Mouse (Mus musculus) mesoderm, embryonic 11.5 days (tissue): ENCODE results near the gene Rsph1.

Experiments used
- DNase-seq: peaks from one replicate; pipeline ENCODE4 v3.0.0-alpha.2; 2012; ENCODE audit warnings: low read depth, low spot score

Rsph1 gene

DNA sequence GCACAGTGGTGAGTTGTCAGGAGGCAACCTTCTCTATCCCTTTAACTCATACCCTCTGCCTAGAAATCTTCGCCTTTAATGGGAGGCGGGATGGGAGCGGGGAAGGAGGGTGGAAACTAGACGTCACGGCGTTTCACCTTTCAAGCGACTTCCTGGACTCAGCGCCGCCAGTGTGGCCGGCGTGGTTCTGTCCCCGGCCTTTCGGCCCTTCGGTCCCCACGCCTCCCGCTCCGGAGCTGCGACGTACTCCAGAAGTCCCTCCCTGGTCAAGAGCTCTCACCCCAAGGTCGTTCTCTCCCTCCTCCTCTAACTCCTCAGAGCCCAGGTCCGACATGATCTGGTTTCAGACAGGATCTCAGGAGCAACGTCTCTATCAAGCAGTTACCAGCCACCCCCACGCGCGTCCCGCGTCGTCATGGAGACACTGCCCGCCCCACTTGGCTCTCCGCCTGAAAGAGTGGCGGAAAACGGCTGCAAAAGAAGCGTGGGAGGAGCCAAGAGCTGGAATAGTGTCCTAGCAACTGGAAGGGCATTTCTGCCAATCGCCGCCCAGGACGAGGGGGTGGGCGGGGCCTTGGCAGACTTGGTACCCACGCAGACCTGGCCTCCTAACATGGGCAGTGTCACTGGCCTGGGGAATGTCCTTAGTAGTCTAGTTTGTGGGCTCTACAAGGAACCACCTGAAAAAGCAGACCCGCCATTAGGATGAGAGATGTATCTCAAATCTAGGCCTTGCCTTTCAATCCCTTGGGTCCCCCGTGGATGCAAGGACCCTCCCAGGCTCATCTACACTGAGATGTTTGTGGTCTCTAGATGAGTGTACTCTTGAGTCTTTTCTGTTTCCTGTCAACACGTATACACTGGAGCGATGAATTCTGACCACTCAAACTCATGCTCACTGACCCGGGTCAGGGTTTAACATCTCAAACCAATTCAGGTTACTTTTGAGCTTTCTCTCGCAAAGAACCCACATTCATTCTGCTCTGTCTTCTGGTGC lies at the start of gene Rsph1:
TSS of gene Rsph1 (minus strand) at position 462 of the 997 bp plus-strand sequence.
- DNase-seq, result peak; percentile 91

GRCm38 (mm10) chr17:31326220-31326852 lies 49.2 kb upstream of the Rsph1 start:
- DNase-seq, result no peak

GRCm38 (mm10) chr17:31325451-31326219 lies 48.5 kb upstream of the Rsph1 start:
- peak; percentile 68 for DNase-seq

DNA sequence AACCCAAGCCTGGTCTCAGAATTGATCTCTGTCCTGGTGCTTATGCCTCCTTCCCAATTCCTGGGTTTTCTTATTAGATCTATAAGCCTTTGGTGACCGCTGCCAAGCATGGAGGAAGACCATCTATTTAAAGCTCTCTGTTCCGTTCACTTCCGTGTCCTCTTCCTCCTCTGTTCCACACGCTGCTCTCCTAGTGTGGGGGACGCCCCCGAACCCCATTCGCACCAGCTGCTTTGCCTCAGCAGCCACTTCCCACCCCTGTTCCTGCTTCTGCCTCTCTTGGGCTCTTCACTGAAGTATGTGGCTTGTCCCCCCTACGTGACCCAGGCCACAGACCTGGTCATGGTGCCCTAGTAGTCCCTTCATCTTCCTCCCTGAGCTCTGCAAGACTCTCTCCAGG lies 47.0 kb upstream of the Rsph1 start:
- DNase-seq, result no peak

DNA sequence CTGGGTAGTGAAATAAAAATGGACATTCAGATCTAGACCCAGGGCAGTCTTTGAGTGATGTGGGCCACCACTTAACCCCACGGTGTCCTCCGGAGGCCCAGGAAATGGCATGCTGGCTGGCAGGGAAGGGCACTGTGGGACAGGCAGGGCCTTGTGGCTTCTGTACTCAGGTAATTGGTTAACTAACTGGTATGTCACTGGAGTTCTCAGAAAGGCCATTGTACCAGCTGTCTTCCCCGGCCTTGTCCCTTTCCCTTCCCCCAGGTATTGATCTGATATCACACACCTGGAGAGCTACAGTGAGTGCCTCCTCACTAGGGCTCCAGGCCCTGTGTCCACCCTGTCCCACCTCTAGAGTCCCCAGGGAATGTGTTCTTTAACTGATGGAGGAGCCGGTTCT lies 46.2 kb upstream of the Rsph1 start:
- DNase-seq, result no peak

GRCm38 (mm10) chr17:31322446-31322845 lies 45.3 kb upstream of the Rsph1 start:
- DNase-seq, result no peak

- DNase-seq, result no peak
Observed at GRCm38 (mm10) chr17:31321425-31321824, 44.2 kb upstream of the Rsph1 start.

- no peak for DNase-seq
Observed at GRCm38 (mm10) chr17:31318906-31319767, 42.0 kb upstream of the Rsph1 start.

- DNase-seq, result no peak
Observed at GRCm38 (mm10) chr17:31317521-31318272, 40.5 kb upstream of the Rsph1 start.

DNA sequence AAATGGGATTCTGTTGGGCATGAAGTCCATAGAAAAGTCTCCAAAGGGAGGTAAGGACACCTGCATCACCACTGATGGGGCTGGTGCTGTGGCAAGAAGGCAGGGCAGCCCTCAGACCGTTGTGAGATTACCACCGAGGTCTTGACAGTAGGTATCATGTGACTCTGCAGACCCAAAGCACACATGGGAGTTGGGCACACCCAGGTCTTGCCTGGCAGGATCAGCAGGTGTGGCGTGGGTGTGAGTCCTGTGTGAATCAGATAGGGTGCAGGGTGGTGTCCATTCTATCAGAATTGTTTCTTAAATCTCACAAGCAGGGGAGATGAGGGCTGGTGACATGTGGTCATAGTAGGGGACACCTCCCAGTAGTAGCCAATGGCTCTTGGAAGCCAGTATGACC lies 39.8 kb upstream of the Rsph1 start:
- DNase-seq, result no peak

DNA sequence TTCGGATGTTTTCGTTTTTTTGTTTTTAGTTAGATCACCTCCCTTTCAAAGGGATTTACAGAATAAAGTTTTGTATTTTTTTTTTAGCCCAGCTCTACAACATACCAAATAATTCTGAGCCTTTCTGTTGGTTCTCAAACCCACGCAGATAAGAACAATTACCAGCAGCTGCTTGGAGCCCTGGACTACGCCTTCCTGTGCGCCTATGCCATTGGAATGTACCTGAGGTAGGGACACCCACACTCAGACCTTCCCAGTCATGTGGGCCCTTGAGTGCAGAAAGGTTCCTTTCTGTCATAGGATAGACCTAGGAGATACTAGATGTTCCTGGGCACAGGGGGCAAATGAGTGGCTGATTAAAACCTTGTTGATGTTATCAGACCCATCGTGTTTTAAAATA lies 38.8 kb upstream of the Rsph1 start:
- no peak for DNase-seq

DNA sequence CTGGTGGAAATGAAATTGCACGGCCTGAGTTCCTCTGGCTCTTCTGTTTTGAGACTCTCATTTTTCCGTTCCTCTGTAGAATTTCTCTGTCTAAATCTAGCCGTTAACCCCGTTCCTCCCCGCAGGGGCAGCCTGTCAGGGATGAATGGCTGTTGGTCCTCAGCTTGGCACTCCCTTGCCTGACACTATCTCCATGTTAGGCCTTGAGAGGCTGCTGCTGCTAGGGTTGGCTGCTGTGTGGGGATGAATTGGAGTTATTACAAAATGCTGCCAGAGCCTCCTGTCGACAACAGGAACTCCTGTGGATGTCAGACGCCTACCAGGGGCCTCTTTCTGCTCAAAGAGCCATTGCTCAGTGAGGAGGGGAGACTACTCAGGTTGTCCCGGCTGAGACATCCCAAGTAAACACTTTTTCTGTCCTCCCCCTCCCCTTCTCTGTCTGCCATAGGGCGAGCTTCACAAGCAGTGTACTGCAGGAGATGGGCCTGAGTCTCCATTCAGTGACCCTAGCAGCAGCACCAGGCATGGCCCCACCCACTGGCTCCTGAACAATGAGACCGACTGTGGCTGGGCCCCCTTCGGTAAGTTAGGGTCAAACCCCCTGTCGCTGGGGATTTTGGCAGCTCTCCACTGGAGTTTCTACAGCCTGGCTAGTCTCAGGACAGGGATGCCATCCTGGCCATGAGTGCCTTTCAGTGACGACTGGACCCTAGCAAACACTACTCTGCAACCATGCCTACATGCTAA lies 38.0 kb upstream of the Rsph1 start:
- DNase-seq, result no peak

GRCm38 (mm10) chr17:31312648-31313047 lies 35.5 kb upstream of the Rsph1 start:
- DNase-seq, result no peak

- DNase-seq, result no peak
Observed at GRCm38 (mm10) chr17:31311047-31311446, 33.9 kb upstream of the Rsph1 start.

DNA sequence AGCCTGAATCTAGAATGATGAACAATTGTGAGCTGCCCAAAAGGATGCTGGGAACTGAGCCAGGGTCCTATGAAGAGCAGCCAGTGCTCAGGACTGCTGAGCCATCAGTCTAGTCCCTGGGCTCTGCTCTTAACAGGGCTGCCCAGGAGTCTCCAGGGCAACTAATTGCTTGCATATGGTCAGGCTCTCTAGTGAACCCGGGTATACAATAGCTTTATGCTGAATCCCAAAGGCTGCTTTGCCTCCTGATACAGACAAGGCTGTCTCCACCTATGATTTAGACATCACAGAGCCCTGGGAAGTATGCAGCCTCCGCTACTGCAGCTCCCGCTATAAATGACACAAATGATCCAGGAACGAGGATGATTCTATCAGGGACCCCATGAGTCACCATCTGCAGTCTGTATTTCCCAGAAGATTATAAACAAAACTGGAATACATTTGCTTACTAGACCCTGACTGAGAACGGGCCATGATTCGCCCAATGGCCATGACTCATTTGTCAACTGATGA lies 32.2 kb upstream of the Rsph1 start:
- DNase-seq, result peak; percentile 80

DNA sequence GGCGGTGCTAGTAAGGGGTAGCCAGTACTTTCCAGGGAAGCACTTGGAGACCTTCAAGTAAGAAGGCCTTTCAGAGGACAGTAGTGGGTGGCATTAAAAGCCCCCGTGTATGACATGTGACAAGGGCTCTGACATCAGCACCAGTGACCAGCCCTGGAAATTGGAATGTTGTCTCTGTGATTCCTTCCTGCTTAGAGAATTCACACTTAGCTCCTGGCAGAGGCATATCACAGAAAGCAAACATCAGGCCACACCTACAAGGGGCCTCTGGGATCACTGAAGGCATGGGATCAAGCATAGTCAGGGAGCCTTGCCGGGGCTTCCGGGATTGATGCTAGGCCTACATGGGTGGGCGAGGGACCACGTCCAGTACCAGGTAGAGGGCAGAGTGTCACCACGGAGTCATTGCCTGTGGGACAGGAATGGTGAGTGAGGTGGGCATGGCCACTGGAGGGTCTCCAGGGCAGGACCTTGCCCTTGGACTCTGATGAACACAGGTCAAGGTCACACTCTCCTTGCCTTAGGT lies 31.2 kb upstream of the Rsph1 start:
- no peak for DNase-seq

- no peak for DNase-seq
Observed at GRCm38 (mm10) chr17:31307756-31308155, 30.6 kb upstream of the Rsph1 start.

DNA sequence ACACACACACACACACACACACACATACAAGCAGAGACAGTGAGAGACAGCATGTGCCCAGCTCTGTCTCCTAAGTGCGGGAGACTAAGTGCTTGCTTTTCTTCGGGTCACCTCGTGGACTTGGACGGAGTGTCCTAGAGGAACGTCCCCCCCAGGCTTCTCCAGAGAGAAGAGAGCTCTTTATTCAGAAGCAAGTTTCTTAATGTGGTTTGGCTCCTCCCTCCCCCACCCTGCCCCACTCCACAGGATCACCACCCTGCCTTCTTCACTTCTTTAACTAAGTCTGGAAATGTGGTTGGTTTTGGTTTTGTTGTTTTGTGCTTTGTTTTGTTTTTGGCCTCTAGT lies 28.6 kb upstream of the Rsph1 start:
- no peak for DNase-seq
